Mouse (Mus musculus) T-helper 1 cell (primary cell): ENCODE data around the gene Git1.

Experiments
- in situ Hi-C: fragments of 300-600 bp; cut with MboI, MseI; formaldehyde crosslinking; loops from one replicate; pipeline ENCODE4 v1.15.1; 2025; ENCODE audit warnings: high pct_unique_total_duplicates

Gene Git1

GRCm38 (mm10) chr11:77476895-77477294 lies 16.5 kb upstream of the Git1 start:
- in situ Hi-C loops = no loop called here

GRCm38 (mm10) chr11:77483043-77483442 lies 10.3 kb upstream of the Git1 start:
- in situ Hi-C loops = no loop called here

GRCm38 (mm10) chr11:77483510-77484255 lies 9.7 kb upstream of the Git1 start:
- in situ Hi-C loops = no loop called here

GRCm38 (mm10) chr11:77485229-77485628 lies 8.1 kb upstream of the Git1 start:
- in situ Hi-C loops = no loop called here

- in situ Hi-C loops = no loop called here
These were observed 6.6 kb upstream of the Git1 start for GRCm38 (mm10) chr11:77486798-77487197.

- in situ Hi-C loops = no loop called here
These were observed 4.4 kb upstream of the Git1 start for GRCm38 (mm10) chr11:77488771-77489581.

GRCm38 (mm10) chr11:77489591-77490235 lies 3.6 kb upstream of the Git1 start, which contains the start of gene Ankrd13b:
Ankrd13b (minus strand) TSS chr11:77489678.
- in situ Hi-C loops = no loop called here

GRCm38 (mm10) chr11:77490451-77490850 lies 2.9 kb upstream of the Git1 start:
- in situ Hi-C loops = no loop called here

- in situ Hi-C loops = no loop called here
These were observed 2.2 kb upstream of the Git1 start for GRCm38 (mm10) chr11:77491123-77491501.

GRCm38 (mm10) chr11:77491502-77492291 lies 1.7 kb upstream of the Git1 start:
- in situ Hi-C loops = no loop called here

- in situ Hi-C loops = no loop called here
These were observed 971 bp upstream of the Git1 start for GRCm38 (mm10) chr11:77492311-77492871.

GRCm38 (mm10) chr11:77492911-77493332 lies 440 bp upstream of the Git1 start:
- in situ Hi-C loops = no loop called here

- in situ Hi-C loops = no loop called here
These were observed 948 bp downstream of the Git1 start for GRCm38 (mm10) chr11:77494344-77494676.

GRCm38 (mm10) chr11:77494782-77495181 lies 1.4 kb downstream of the Git1 start:
- in situ Hi-C loops = no loop called here

- in situ Hi-C loops = no loop called here
These were observed 2.1 kb downstream of the Git1 start for GRCm38 (mm10) chr11:77495507-77495906.

- in situ Hi-C loops = no loop called here
These were observed 4.0 kb downstream of the Git1 start for GRCm38 (mm10) chr11:77497341-77497756.

GRCm38 (mm10) chr11:77497851-77498250 lies 4.5 kb downstream of the Git1 start:
- in situ Hi-C loops = no loop called here

GRCm38 (mm10) chr11:77498261-77499139 lies 5.1 kb downstream of the Git1 start:
- in situ Hi-C loops = no loop called here

GRCm38 (mm10) chr11:77499354-77499753 lies 6.0 kb downstream of the Git1 start:
- in situ Hi-C loops = no loop called here
